ENCODE assay signal across 28 mouse cellular contexts in genomic region chr11:75261730-75262129, GRCm38 (mm10).
DNase-seq lines count a peak whose midpoint lies in the region; ATAC-seq and TF ChIP-seq lines count a peak whose summit lies in the region.
"Had no signal": no experiment of that assay in that cellular context is flagged by ENCODE, and none has a peak within 500 bp of the region (broad histone marks: within the 10 kb centered on the region; RNA-seq: fewer than 3 reads in every experiment).

No protein-coding gene starts in this region.

- peaks cover 42% of the 10 kb centered on the region for H3K4me1 ChIP-seq in forebrain, embryonic 13.5 days
- peaks cover 31% of the 10 kb centered on the region for H3K4me1 ChIP-seq in forebrain, embryonic 16.5 days (replicated peaks; ENCODE audit: control insufficient read depth, insufficient read depth, low read length)
- peaks cover 72% of the 10 kb centered on the region for H3K4me1 ChIP-seq in hindbrain, embryonic 10.5 days (replicated peaks)
- 0 out of 2 replicates have a peak, but pooled peaks cover 3% of the 10 kb centered on the region for H3K4me1 ChIP-seq in hindbrain, embryonic 11.5 days (replicated peaks; ENCODE audit: control insufficient read depth, insufficient read depth, low read length)
- peaks cover 55% of the 10 kb centered on the region for H3K4me1 ChIP-seq in midbrain, embryonic 10.5 days
- peaks cover 8% of the 10 kb centered on the region; the same call in 1 of the 2 replicates for H3K4me1 ChIP-seq in midbrain, postnatal 0 days (ENCODE audit: insufficient read depth, low read length)
- peaks cover 42% of the 10 kb centered on the region for H3K4me1 ChIP-seq in forebrain, embryonic 15.5 days

- 46% methylated on average over 4 of the region's 4 CpGs for WGBS in forebrain, embryonic 13.5 days
- 41% methylated on average over 4 of the region's 4 CpGs for WGBS in forebrain, embryonic 16.5 days
- WGBS in hindbrain, embryonic 10.5 days = 85% methylated on average over 4 of the region's 4 CpGs
- 78% methylated on average over 4 of the region's 4 CpGs for WGBS in hindbrain, embryonic 11.5 days
- WGBS in midbrain, embryonic 10.5 days = 85% methylated on average over 4 of the region's 4 CpGs
- 88% methylated on average over 4 of the region's 4 CpGs for WGBS in midbrain, postnatal 0 days
- 50% methylated on average over 4 of the region's 4 CpGs for WGBS in forebrain, embryonic 15.5 days

- no peak overlapping the region for H3K4me2 ChIP-seq in forebrain, embryonic 13.5 days
- no peak overlapping the region for H3K4me2 ChIP-seq in forebrain, embryonic 16.5 days (ENCODE audit: low read length)
- no peak overlapping the region for H3K4me2 ChIP-seq in hindbrain, embryonic 11.5 days (replicated peaks; ENCODE audit: low read depth, low read length)
- H3K4me2 ChIP-seq in midbrain, postnatal 0 days (ENCODE audit: low read depth, low read length, poor library complexity, severe bottlenecking) = no peak overlapping the region
- H3K4me2 ChIP-seq in forebrain, embryonic 15.5 days (replicated peaks) = no peak overlapping the region
- H3K4me2 ChIP-seq: heart, embryonic 15.5 days; intestine, embryonic 15.5 days; liver, embryonic 12.5 days; midbrain, embryonic 12.5 days had no signal

- no peak for TF ChIP-seq CTCF in midbrain, postnatal 0 days (IDR thresholded peaks at IDR 0.05)

- H3K27ac ChIP-seq in forebrain, embryonic 13.5 days = 0 out of 2 replicates have a peak overlapping the region, but pooled peaks have one; percentile 21
- H3K27ac ChIP-seq in forebrain, embryonic 16.5 days (ENCODE audit: low read length) = no peak overlapping the region
- 0 out of 2 replicates have a peak overlapping the region, but pooled peaks have one; percentile 6 for H3K27ac ChIP-seq in hindbrain, embryonic 10.5 days
- no peak overlapping the region for H3K27ac ChIP-seq in hindbrain, embryonic 11.5 days (ENCODE audit: low read depth, low read length)
- peak overlapping the region; percentile 43; the same call in 1 of the 2 replicates for H3K27ac ChIP-seq in midbrain, embryonic 10.5 days (replicated peaks)
- H3K27ac ChIP-seq in midbrain, postnatal 0 days (ENCODE audit: low read depth, low read length) = no peak overlapping the region
- H3K27ac ChIP-seq in forebrain, embryonic 15.5 days (replicated peaks) = no peak overlapping the region
- H3K27ac ChIP-seq: gastrocnemius, adult 2 months; heart, embryonic 15.5 days; hindbrain, postnatal 0 days; intestine, embryonic 15.5 days; liver, embryonic 12.5 days; midbrain, embryonic 12.5 days had no signal

- no peak overlapping the region for H3K4me3 ChIP-seq in forebrain, embryonic 13.5 days
- no peak overlapping the region for H3K4me3 ChIP-seq in forebrain, embryonic 16.5 days (replicated peaks; ENCODE audit: low read length)
- H3K4me3 ChIP-seq in hindbrain, embryonic 10.5 days = no peak overlapping the region
- H3K4me3 ChIP-seq in hindbrain, embryonic 11.5 days (ENCODE audit: low read depth, low read length) = no peak overlapping the region
- H3K4me3 ChIP-seq in midbrain, embryonic 10.5 days = no peak overlapping the region
- no peak overlapping the region for H3K4me3 ChIP-seq in midbrain, postnatal 0 days (ENCODE audit: low read depth, low read length)
- H3K4me3 ChIP-seq in forebrain, embryonic 15.5 days = no peak overlapping the region
- H3K4me3 ChIP-seq: gastrocnemius, adult 2 months; heart, embryonic 15.5 days; intestine, embryonic 15.5 days; liver, embryonic 12.5 days; midbrain, embryonic 12.5 days had no signal

- H3K36me3 ChIP-seq in forebrain, embryonic 13.5 days (ENCODE audit: poor library complexity, severe bottlenecking) = no peaks in the 10 kb centered on the region
- no peaks in the 10 kb centered on the region for H3K36me3 ChIP-seq in forebrain, embryonic 16.5 days (ENCODE audit: control insufficient read depth, insufficient read depth)
- no peaks in the 10 kb centered on the region for H3K36me3 ChIP-seq in hindbrain, embryonic 10.5 days
- H3K36me3 ChIP-seq in hindbrain, embryonic 11.5 days (ENCODE audit: control insufficient read depth, insufficient read depth, low read length) = no peaks in the 10 kb centered on the region
- no peaks in the 10 kb centered on the region for H3K36me3 ChIP-seq in midbrain, embryonic 10.5 days
- H3K36me3 ChIP-seq in midbrain, postnatal 0 days (ENCODE audit: insufficient read depth, low read length) = no peaks in the 10 kb centered on the region
- no peaks in the 10 kb centered on the region for H3K36me3 ChIP-seq in forebrain, embryonic 15.5 days
- H3K36me3 ChIP-seq: intestine, embryonic 15.5 days; liver, embryonic 12.5 days; midbrain, embryonic 12.5 days had no signal

- H3K9ac ChIP-seq in forebrain, embryonic 13.5 days = no peak overlapping the region
- H3K9ac ChIP-seq in forebrain, embryonic 16.5 days (replicated peaks; ENCODE audit: low read depth, low read length) = no peak overlapping the region
- no peak overlapping the region for H3K9ac ChIP-seq in hindbrain, embryonic 11.5 days (ENCODE audit: low read depth, low read length)
- no peak overlapping the region for H3K9ac ChIP-seq in midbrain, postnatal 0 days (replicated peaks; ENCODE audit: low read length, poor library complexity, severe bottlenecking)
- no peak overlapping the region for H3K9ac ChIP-seq in forebrain, embryonic 15.5 days (replicated peaks)
- H3K9ac ChIP-seq: heart, embryonic 15.5 days; intestine, embryonic 15.5 days; liver, embryonic 12.5 days; liver, postnatal 0 days; midbrain, embryonic 12.5 days had no signal

- H3K9me3 ChIP-seq in forebrain, embryonic 13.5 days (replicated peaks) = no peaks in the 10 kb centered on the region
- H3K9me3 ChIP-seq in forebrain, embryonic 16.5 days (ENCODE audit: control insufficient read depth, low read length) = no peaks in the 10 kb centered on the region
- H3K9me3 ChIP-seq in hindbrain, embryonic 10.5 days = no peaks in the 10 kb centered on the region
- H3K9me3 ChIP-seq in hindbrain, embryonic 11.5 days (ENCODE audit: control insufficient read depth, low read length) = no peaks in the 10 kb centered on the region
- no peaks in the 10 kb centered on the region for H3K9me3 ChIP-seq in midbrain, embryonic 10.5 days (replicated peaks)
- H3K9me3 ChIP-seq in midbrain, postnatal 0 days (ENCODE audit: low read length) = no peaks in the 10 kb centered on the region
- H3K9me3 ChIP-seq in forebrain, embryonic 15.5 days = no peaks in the 10 kb centered on the region
- H3K9me3 ChIP-seq: heart, embryonic 15.5 days; intestine, embryonic 15.5 days; liver, embryonic 12.5 days; midbrain, embryonic 12.5 days had no signal

- no peak; the same call in 1 of the 2 replicates for ATAC-seq in forebrain, embryonic 13.5 days
- no peak for ATAC-seq in forebrain, embryonic 16.5 days
- no peak for ATAC-seq in hindbrain, embryonic 11.5 days (ENCODE audit: low FRiP score)
- ATAC-seq in midbrain, postnatal 0 days (ENCODE audit: low FRiP score) = no peak
- peak; percentile 31 for ATAC-seq in forebrain, embryonic 15.5 days (replicated peaks)
- ATAC-seq: hindbrain, postnatal 0 days; intestine, embryonic 15.5 days; liver, embryonic 12.5 days; liver, postnatal 0 days; Patski had no signal

- H3K27me3 ChIP-seq in forebrain, embryonic 13.5 days = peaks cover 13% of the 10 kb centered on the region; the same call in 1 of the 2 replicates
- no peaks in the 10 kb centered on the region for H3K27me3 ChIP-seq in forebrain, embryonic 16.5 days (replicated peaks; ENCODE audit: control insufficient read depth, insufficient read depth, low read length)
- H3K27me3 ChIP-seq in hindbrain, embryonic 10.5 days (ENCODE audit: insufficient read depth, poor library complexity, severe bottlenecking) = no peaks in the 10 kb centered on the region
- no peaks in the 10 kb centered on the region for H3K27me3 ChIP-seq in hindbrain, embryonic 11.5 days (ENCODE audit: control insufficient read depth, insufficient read depth, low read length)
- no peaks in the 10 kb centered on the region for H3K27me3 ChIP-seq in midbrain, embryonic 10.5 days (ENCODE audit: low read depth, poor library complexity, severe bottlenecking)
- no peaks in the 10 kb centered on the region for H3K27me3 ChIP-seq in midbrain, postnatal 0 days (ENCODE audit: insufficient read depth, low read length)
- no peaks in the 10 kb centered on the region for H3K27me3 ChIP-seq in forebrain, embryonic 15.5 days
- H3K27me3 ChIP-seq: heart, embryonic 15.5 days; intestine, embryonic 15.5 days; midbrain, embryonic 12.5 days; Patski had no signal

- DNase-seq in hindbrain, embryonic 10.5 days (ENCODE audit: low spot score) = no peak
- no peak for DNase-seq in hindbrain, embryonic 11.5 days (ENCODE audit: low spot score)
- DNase-seq in midbrain, embryonic 10.5 days (ENCODE audit: low spot score) = no peak
- no peak for DNase-seq in midbrain, postnatal 0 days (ENCODE audit: low spot score)
- no peak for DNase-seq in adrenal gland, postnatal 10 days
- DNase-seq: cerebellum, postnatal 36 days; gastrocnemius, adult 2 months; gastrocnemius, postnatal 36 days; heart, adult 18-20 months; heart, postnatal 4 days; kidney, adult 2 months; kidney, postnatal 10 days; layer of hippocampus, adult 9-11 months; liver, postnatal 0 days; lung, postnatal 36 days; right cerebral cortex, adult 18-20 months; spleen, adult 18-20 months; thymus, adult 2 months; thymus, postnatal 36 days had no signal

Comparison
In these comparisons a context has a peak if more than half of its experiments do, and no peak if none do; other contexts are left out.
1. H3K27ac ChIP-seq: peak in forebrain, embryonic 13.5 days (single experiment), hindbrain, embryonic 10.5 days (single experiment) and midbrain, embryonic 10.5 days (single experiment); none in forebrain, embryonic 16.5 days (single experiment), hindbrain, embryonic 11.5 days (single experiment), midbrain, postnatal 0 days (single experiment) and forebrain, embryonic 15.5 days (single experiment).